Mouse (Mus musculus) heart, embryonic 15.5 days (tissue): ENCODE results near the gene Ppip5k1. TPM values are rescaled to one million over a fixed set of nuclear protein-coding genes. Genes with fewer than 3 reads are reported as not detected.

Experiments used
- ATAC-seq: fragments of 200-750 bp; cut with Nextera tagmentation; replicated peaks from 2 replicates; pipeline ENCODE4 v1.8.0; 2017; ENCODE audit warnings: low read depth, moderate TSS enrichment; ENCODE audit not compliant: insufficient number of reproducible peaks, insufficient read depth, low FRiP score
- H3K27ac ChIP-seq: fragments of 300-500 bp; sonication (generic); 2 replicates; pipeline ENCODE4 v1.5.1; 2015; ENCODE audit warnings: mild to moderate bottlenecking, inconsistent platforms
- H3K27me3 ChIP-seq: fragments of 300-500 bp; sonication (generic); 2 replicates; pipeline ENCODE4 v1.6.1; 2015; ENCODE audit warnings: inconsistent platforms
- H3K36me3 ChIP-seq: fragments of 300-500 bp; sonication (generic); 2 replicates; pipeline ENCODE4 v1.6.1; 2015; ENCODE audit warnings: mild to moderate bottlenecking, inconsistent platforms
- H3K4me1 ChIP-seq: fragments of 300-500 bp; sonication (generic); replicated peaks from 2 replicates; pipeline ENCODE4 v1.6.1; 2015; ENCODE audit warnings: inconsistent platforms
- H3K4me2 ChIP-seq: fragments of 300-500 bp; sonication (generic); 2 replicates; pipeline ENCODE4 v1.6.1; 2015; ENCODE audit warnings: inconsistent platforms, mild to moderate bottlenecking, moderate library complexity
- H3K4me3 ChIP-seq: fragments of 300-500 bp; sonication (generic); 2 replicates; pipeline ENCODE4 v1.5.1; 2015; ENCODE audit warnings: mild to moderate bottlenecking, inconsistent platforms
- H3K9ac ChIP-seq: fragments of 300-500 bp; sonication (generic); 2 replicates; pipeline ENCODE4 v1.6.1; 2015; ENCODE audit warnings: mild to moderate bottlenecking, inconsistent platforms
- H3K9me3 ChIP-seq: fragments of 300-500 bp; sonication (generic); replicated peaks from 2 replicates; pipeline ENCODE4 v1.6.1; 2016; ENCODE audit warnings: inconsistent platforms
- WGBS: fragments of 180-500 bp; shearing (Covaris S2); methylation state at CpG from one replicate; pipeline ENCODE4 v1.1.7; 2015; ENCODE audit warnings: mixed read lengths; 5-methylcytosine and 5-hydroxymethylcytosine counted together
- polyA plus RNA-seq: library from polyadenylated mRNA; unstranded; fragments of >200 nt; fragmentation: Nextera tagmentation; extraction: Ambion mirVana; gene quantifications from 2 replicates; pipeline ENCODE4 v1.2.1, GENCODE M21; 2015

Ppip5k1 gene
- polyA plus RNA-seq, 1 experiment from 2014 or later: 11.3 TPM

- Histone ChIP-seq H3K4me1 (peaks cover 12% of the 10 kb centered on the region), H3K4me2 (no peak overlapping the region), H3K27ac (no peak overlapping the region), H3K4me3 (no peak overlapping the region), H3K27me3 (peaks cover 25% of the 10 kb centered on the region), H3K9ac (no peak overlapping the region), H3K9me3 (no peaks in the 10 kb centered on the region), H3K36me3 (no peaks in the 10 kb centered on the region)
- 67% methylated on average over 2 of the region's 2 CpGs for WGBS
- no peak for ATAC-seq
Measured at GRCm38 (mm10) chr2:121287850-121288249, 67.3 kb downstream of the Ppip5k1 start.

- Histone ChIP-seq H3K9me3 (no peaks in the 10 kb centered on the region), H3K27ac (peak overlapping the region; percentile 56), H3K4me2 (peak overlapping the region; percentile 66), H3K4me1 (peaks cover 13% of the 10 kb centered on the region), H3K27me3 (no peaks in the 10 kb centered on the region), H3K9ac (peak overlapping the region; percentile 32; the same call in 1 of the 2 replicates), H3K4me3 (peak overlapping the region; percentile 93), H3K36me3 (peaks cover 17% of the 10 kb centered on the region; the same call in 1 of the 2 replicates)
- WGBS: 25% methylated on average over 4 of the region's 4 CpGs
- ATAC-seq: no peak
Measured at GRCm38 (mm10) chr2:121271928-121272516, 83.2 kb downstream of the Ppip5k1 start.

GRCm38 (mm10) chr2:121271236-121271927 lies 83.8 kb downstream of the Ppip5k1 start, which contains the start of gene Trp53bp1:
Gene Trp53bp1, minus strand, starts transcription at chr2:121271407.
- H3K27ac ChIP-seq: peak within 1 kb of the TSS; percentile 80
- H3K4me1 ChIP-seq: peaks cover 13% of the 10 kb centered on the region
- peaks cover 17% of the 10 kb centered on the region; the same call in 1 of the 2 replicates for H3K36me3 ChIP-seq
- H3K4me2 ChIP-seq: peak within 1 kb of the TSS; percentile 66
- H3K4me3 ChIP-seq: peak within 1 kb of the TSS; percentile 93
- no peaks in the 10 kb centered on the region for H3K27me3 ChIP-seq
- WGBS: under 1% methylated on average over 37 of the region's 37 CpGs
- H3K9me3 ChIP-seq: no peaks in the 10 kb centered on the region
- ATAC-seq: peak; percentile 99
- peak within 1 kb of the TSS; percentile 87 for H3K9ac ChIP-seq

GRCm38 (mm10) chr2:121270521-121271235 lies 84.5 kb downstream of the Ppip5k1 start:
- Histone ChIP-seq H3K4me2 (peak overlapping the region; percentile 66), H3K9me3 (no peaks in the 10 kb centered on the region), H3K27me3 (no peaks in the 10 kb centered on the region), H3K36me3 (peaks cover 17% of the 10 kb centered on the region; the same call in 1 of the 2 replicates), H3K4me1 (peaks cover 13% of the 10 kb centered on the region), H3K4me3 (peak overlapping the region; percentile 93), H3K9ac (peak overlapping the region; percentile 87), H3K27ac (peak overlapping the region; percentile 80)
- 1% methylated on average over 34 of the region's 35 CpGs for WGBS
- peak; percentile 72 for ATAC-seq

GRCm38 (mm10) chr2:121268446-121268845 lies 86.8 kb downstream of the Ppip5k1 start:
- Histone ChIP-seq H3K9me3 (no peaks in the 10 kb centered on the region), H3K4me1 (peaks cover 13% of the 10 kb centered on the region), H3K27ac (no peak overlapping the region), H3K9ac (no peak overlapping the region), H3K36me3 (peaks cover 17% of the 10 kb centered on the region; the same call in 1 of the 2 replicates), H3K27me3 (no peaks in the 10 kb centered on the region), H3K4me3 (no peak overlapping the region), H3K4me2 (no peak overlapping the region)
- no peak for ATAC-seq
- WGBS: 82% methylated on average over 8 of the region's 8 CpGs

Other genes starting within 250 kb of the Ppip5k1 start
- not detected in 2 replicates for gene Tgm7, start 245.6 kb downstream of the Ppip5k1 start, polyA plus RNA-seq
- 14.6 and 15.1 TPM in 2 replicates for gene Adal, start 215.0 kb downstream of the Ppip5k1 start, polyA plus RNA-seq
- 17.3 and 17.5 TPM in 2 replicates for gene Lcmt2, start 214.7 kb downstream of the Ppip5k1 start, polyA plus RNA-seq
- 27.4 and 35.7 TPM in 2 replicates for gene Tubgcp4, start 184.7 kb downstream of the Ppip5k1 start, polyA plus RNA-seq
- gene Zscan29, start 184.3 kb downstream of the Ppip5k1 start, polyA plus RNA-seq: 6.4 TPM in 2 replicates
- 43.6 and 45.5 TPM in 2 replicates for gene Trp53bp1, start 84.0 kb downstream of the Ppip5k1 start, polyA plus RNA-seq
- gene Map1a, start 65.8 kb downstream of the Ppip5k1 start, polyA plus RNA-seq: 3.5 and 4.8 TPM in 2 replicates
- 0.88 and 2.4 TPM in 2 replicates for gene Ckmt1, start 2.3 kb upstream of the Ppip5k1 start, polyA plus RNA-seq
- gene Strc, start 31.8 kb upstream of the Ppip5k1 start, polyA plus RNA-seq: not detected in 2 replicates
- gene Pdia3, start 58.4 kb upstream of the Ppip5k1 start, polyA plus RNA-seq: 441 and 490 TPM in 2 replicates
- gene Catsper2, start 58.4 kb upstream of the Ppip5k1 start, polyA plus RNA-seq: 2.0 and 2.5 TPM in 2 replicates
- 1.00 and 1.6 TPM in 2 replicates for gene Ell3, start 88.9 kb upstream of the Ppip5k1 start, polyA plus RNA-seq
- gene Serf2, start 93.8 kb upstream of the Ppip5k1 start, polyA plus RNA-seq: 466 and 549 TPM in 2 replicates
- 85.3 and 101 TPM in 2 replicates for gene Hypk, start 97.9 kb upstream of the Ppip5k1 start, polyA plus RNA-seq
- gene Serinc4, start 101.4 kb upstream of the Ppip5k1 start, polyA plus RNA-seq: 0.13 and 0.19 TPM in 2 replicates
- 39.7 and 42.1 TPM in 2 replicates for gene Mfap1b, start 118.7 kb upstream of the Ppip5k1 start, polyA plus RNA-seq
- 18.4 and 21.5 TPM in 2 replicates for gene Mfap1a, start 151.3 kb upstream of the Ppip5k1 start, polyA plus RNA-seq
- gene Wdr76, start 151.3 kb upstream of the Ppip5k1 start, polyA plus RNA-seq: 6.7 TPM in 2 replicates